Mouse (Mus musculus) kidney, adult 11 months (tissue): ENCODE data around the gene Nat14.

Source experiments
- DNase-seq: peaks from one replicate; pipeline ENCODE4 v3.0.0; 2022

The Nat14 gene

DNA sequence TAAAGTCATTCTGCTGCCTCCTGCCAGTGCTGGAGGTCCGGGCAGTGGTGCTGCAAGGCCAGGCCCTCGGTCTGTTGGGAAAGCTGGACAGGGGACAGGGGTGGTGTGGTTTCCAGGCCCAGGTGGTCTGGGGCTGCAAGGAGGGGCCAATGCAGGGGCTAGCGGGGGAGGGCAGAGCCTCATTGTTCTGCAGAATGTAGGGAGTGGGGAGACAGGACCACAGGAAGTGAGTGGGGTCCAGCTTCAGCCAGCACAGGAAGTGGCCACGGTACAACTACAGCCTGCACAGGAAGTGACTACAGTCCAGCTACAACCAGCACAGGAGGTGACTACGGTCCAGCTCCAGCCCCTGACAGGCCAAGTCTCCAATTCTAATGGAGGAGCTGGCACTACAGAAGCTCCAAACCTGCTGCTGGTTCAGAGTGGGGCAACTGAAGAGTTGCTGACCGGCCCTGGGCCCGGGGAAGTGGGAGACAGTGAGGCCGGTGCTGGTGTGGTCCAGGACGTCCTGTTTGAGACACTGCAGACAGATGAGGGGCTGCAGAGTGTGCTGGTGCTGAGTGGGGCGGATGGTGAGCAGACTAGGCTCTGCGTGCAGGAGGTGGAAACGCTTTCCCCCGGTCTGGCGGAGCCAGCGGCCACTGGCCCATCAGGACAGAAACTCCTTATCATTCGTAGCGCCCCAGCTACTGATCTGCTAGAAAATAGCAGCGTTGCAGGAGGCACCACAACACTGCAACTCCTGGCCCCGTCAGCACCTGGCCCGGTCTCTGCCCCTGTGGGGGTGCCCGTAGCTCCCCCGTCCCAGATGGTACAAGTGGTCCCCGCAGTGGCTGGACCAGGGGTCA, 628 bp upstream of the Nat14 start:
- no peak for DNase-seq

DNA sequence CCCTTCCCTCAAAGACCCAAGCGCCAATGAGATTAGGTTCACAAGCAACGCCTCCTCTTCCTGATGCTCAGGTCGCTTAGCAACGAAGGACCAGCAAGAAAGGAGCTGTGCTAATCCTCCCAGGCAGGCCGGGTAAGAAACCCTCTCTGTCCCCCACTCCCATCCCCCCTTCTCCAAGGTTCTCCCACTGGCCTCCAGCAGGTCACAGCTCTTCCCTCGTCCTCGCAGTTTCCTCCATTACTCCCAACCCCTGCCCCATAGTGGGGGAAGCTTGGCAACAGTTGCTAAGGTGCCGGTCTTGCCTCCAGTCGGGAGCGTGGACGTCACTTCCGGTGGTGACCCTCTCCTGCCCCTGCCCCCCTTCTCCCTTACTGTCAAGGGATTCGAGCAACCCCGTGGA, 680 bp downstream of the Nat14 start:
- DNase-seq = peak; percentile 72

DNA sequence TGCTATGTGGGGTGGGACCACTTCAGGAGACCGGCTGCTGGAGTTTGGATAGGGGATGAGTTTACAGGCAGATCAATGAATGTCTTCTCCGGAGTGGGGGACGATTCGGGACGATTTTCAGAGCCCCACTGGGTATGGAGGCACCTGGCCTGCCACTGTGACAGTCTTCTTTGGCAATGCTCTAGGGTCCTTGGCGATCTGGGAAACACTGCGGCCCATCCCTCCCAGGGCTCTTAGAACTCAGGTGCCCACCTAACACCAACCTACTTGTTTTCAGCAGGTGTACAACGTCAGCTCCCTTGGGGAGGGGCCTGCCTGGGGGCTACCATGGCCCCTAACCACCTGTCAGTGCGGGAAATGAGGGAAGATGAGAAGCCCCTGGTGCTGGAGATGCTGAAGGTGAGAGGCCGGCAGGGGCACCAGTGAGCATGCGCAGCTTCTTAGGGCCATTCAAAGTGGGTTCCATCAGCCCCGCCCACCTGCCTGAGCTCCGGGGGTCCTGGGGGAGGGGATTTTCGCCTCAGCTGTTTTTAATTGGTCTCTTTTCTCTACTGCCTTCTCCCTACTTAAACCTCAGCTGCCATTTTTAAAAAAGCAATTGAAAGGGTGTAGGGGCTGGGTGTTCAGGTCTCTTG, 1.2 kb downstream of the Nat14 start:
- DNase-seq = no peak

DNA sequence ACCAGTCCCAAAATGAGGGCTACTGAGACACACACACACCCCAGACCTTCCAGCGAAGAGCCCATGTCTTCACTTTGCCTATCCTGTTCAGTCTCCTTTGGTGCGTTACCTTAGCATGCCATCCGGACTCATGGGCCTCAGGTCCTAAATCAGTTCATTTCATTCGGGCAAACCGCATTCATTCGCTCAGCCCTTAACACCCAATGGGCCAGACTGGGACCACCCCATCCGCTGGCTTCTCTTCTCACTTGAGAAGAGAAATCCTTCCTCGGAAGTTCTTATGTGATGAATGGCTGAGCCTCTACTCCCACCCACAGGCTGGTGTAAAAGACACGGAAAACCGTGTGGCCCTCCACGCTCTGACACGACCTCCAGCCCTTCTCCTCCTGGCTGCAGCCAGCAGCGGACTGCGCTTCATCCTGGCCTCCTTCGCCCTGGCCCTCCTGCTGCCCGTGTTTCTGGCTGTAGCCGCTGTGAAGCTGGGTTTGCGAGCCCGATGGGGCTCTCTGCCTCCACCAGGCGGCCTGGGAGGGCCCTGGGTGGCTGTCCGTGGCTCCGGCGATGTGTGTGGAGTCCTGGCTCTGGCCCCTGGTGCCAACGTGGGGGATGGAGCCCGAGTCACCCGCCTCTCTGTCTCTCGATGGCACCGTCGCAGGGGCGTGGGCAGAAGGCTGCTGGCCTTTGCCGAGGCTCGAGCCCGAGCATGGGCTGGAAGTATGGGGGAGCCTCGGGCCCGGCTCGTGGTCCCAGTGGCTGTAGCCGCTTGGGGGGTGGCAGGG, 1.9 kb downstream of the Nat14 start:
- DNase-seq = no peak

DNA sequence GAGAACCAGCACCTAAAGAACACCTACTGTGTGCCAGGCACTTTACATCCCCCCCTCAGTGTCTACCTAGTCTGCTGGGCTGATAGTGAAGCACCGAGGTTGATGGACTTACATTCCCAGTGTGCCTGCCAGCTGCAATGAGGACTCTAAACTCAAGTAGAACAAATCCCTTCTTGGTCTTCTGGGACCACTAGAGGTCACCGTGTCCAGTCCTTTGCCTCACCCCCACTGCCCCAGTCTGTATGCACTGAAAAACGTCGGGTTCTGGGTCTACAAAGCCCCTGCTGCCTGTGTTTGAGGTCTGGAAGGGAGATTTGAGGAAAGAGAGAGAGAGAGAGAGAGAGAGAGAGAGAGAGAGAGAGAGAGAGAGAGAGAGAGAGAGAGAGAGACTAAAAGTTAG, 2.7 kb downstream of the Nat14 start:
- DNase-seq = no peak

DNA sequence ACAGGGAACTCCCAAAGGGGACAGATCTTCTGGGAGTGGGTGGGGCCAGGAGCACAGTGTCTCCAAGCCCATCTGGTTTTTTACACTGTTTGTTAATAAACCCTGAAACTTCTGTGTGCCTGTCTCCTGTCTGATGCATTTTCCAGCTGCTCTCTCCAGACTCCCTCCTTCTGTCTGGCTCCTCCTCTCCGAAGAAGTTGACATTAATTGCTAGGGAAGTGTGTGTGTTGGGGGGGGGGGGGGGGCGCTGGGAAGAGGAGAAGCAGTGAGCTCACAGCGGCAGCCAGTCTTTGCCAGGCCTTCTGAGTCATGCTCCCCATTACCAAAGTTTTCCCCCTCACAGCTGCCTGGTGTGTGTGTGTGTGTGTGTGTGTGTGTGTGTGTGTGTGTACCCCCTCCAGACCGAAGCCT, 3.1 kb downstream of the Nat14 start:
- no peak for DNase-seq

DNA sequence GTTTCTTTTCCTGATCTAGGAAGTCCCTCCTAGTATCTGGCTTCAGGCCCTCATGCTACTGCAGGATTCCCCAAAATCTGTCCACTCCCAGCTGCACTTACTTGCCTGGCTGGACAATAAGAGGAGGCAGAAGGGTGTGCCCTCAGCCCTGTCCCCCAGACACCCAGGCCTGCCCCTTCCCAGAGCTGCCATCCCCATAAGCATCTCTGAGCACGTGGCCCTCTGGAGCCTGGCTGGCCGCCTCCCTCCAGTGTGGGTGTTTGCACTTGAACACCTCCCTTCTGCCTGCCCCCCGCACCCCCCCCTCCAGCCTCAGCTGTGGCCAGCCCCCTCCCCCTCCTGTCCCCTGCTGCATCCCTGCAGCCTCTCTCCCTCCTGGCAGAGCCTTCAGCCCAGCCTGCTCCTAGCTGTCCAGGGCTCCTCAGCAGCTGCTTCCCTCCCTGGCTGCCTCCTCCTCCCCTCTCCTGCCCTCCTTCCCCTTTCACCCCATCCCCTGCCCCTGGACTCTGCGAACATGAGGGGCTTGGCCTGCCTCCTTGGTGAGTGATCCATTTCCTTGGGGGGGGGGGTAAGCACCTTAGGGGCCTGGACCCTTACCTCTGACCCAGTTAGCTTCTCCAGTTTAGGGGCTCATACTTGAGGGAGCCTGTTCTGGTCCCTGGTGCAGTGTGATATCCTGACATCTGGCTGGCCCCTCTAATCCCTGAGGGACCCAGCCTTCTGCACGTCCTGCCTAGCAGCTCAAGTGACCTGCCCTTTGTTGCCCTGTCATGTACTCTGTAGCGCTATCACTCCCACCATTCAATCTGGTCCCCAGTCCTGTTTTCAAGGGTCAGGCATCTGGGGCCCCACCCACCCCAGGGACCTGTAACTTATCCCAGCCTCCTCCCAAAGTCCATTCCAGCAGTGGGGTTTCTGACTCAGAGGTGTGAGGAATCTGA, 3.9 kb downstream of the Nat14 start, which contains the start of gene Ssc5d:
Gene Ssc5d, plus strand, starts transcription at position 345 of the 941 bp plus-strand sequence.
- DNase-seq = no peak

DNA sequence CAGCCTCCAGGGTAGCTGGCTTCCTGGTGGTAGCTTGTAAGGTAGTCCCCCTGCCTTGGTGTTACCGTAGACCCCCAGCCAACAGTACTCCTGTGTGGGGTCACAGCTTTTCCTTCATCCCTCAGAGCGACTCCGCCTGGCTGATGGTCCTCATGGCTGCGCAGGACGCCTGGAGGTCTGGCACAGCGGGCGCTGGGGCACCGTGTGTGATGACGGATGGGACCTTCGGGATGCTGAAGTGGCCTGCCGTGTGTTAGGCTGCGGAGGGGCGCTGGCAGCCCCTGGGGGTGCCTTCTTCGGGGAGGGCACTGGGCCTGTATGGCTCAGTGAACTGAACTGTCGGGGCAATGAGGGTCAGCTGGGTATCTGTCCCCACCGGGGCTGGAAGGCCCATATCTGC, 5.0 kb downstream of the Nat14 start:
- no peak for DNase-seq

DNA sequence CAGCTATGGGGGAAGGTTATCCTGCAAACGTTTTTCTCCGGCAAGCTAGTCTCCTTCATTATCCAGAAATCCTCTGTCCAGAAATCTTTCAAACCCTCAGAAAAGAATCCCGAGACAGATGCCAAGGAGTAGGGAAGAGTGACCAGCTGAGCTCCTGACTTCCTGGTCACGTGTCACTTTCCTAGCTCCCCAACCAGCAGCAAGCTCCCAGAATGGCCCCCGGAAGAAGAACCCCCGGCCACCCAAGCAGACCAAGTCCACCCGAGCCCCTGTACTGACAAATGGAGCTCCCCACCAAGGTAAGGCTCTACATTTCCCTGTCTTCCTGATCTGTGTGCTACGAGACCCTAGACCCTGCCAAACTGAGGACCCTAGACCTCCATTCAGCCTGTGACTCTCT, 5.9 kb downstream of the Nat14 start:
- DNase-seq = no peak

DNA sequence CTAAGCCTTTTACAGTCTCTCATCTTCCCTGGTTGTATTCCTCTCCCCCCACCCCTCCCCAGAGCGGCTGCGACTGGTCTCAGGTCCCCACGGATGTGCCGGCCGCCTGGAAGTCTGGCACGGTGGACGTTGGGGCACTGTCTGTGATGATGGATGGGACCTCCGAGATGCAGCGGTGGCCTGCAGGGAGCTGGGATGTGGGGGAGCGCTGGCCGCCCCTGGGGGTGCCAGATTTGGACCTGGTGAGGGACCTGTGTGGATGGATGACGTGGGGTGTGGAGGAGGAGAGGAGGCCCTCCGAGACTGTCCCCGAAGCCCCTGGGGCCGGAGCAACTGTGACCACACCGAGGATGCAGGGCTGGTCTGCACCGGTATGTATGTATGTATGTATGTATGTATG, 6.5 kb downstream of the Nat14 start:
- no peak for DNase-seq

DNA sequence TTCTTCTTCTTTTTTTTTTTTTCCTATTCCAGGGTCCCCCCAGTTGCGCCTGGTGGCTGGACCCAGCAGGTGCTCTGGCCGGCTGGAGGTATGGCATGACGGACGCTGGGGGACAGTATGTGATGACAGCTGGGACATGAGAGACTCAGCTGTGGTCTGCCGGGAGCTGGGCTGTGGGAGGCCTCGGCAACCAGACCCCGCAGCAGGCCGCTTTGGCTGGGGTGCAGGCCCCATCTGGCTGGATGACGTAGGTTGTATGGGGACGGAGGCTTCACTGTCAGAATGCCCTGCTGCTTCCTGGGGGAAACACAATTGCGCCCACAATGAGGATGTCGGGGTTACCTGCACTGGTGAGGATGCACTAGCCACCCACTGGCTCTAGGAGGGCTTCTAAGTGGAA, 11.3 kb downstream of the Nat14 start:
- no peak for DNase-seq

DNA sequence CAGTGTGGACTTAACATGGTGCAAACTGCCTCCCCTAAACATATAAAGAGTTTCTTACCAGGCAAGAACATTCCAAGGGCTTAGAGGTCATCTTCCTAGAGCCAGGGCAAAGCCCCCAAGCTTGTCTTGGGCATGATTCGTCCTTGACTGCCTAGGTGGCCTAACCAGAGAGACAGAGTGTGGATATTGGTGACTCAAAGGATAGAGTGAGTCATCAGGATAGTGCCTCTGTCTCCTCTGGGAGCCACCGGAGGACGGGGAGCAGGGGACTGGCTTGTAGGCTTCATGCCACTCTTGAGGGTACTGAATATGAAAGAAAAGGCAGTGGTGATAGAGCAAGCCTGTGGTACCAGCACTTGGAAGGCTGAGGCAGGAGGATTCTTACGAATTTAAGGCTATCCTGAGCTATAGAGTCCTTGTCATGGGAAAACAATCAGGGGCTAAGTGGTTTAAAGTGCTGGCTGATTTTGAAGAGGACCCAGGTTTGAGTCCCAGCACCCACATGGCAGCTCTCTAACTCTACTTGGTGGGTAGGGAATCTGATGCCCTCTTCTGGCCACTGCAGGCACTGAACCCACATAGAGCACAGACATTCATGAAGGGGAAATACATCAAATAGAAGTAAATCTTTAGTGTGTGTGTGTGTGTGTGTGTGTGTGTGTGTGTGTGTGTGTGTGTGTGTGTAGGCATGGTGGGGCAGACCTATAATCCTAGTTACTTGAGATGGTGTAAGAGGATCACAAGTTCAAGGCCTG, 12.5 kb downstream of the Nat14 start:
- DNase-seq = no peak

DNA sequence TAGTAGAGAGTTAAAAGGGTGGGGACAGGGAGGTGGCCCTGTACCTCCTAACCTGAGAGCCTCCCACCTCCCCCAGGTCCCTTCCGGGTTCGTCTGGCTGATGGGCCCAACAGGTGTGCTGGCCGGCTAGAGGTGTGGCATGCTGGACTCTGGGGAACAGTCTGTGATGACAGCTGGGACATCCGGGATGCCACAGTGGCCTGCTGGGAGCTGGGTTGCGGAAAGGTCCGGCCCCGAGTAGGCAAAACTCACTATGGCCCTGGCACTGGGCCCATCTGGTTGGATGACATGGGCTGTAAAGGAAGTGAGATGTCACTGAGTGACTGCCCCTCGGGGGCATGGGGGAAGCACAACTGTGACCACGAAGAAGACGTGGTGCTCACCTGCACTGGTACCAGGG, 15.0 kb downstream of the Nat14 start:
- DNase-seq = no peak

DNA sequence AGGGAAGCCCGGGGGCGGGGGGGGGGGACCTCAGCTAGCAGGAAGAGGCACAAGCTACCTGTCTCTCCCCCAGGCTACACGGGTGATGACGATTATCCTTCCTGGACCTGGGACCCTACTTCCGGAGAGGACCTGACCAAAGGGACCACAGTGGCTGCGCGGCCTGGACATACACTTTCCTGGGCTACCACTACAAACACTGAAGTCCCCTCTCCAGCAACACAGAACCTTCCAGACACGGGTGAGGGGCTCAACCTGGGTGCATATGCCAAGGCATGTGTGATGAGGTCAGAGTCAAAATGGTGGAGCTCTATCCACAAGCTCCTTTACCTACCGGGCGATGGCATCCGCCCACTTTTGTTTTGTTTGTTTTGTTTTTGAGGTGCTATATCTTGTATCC, 15.6 kb downstream of the Nat14 start:
- no peak for DNase-seq

DNA sequence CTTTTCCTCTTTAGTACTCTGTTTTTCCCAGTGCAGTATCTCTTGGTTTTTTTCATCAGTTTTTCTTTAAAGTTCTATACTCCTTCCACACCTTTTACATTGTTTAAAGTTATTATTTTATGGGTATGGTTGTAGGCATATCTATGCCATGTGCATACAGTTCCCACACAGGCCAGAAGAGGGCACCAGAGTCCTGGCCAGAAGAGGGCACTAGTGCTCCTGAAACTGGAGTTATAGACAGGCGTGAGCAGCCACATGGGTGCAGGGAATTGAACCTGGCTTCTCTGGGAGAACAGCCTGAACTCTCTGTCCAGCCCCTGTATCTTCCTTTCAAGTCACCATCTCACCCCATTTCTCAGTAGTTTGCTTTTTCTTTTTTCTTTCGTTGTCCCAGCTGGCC, 16.6 kb downstream of the Nat14 start:
- DNase-seq = peak; percentile 54

DNA sequence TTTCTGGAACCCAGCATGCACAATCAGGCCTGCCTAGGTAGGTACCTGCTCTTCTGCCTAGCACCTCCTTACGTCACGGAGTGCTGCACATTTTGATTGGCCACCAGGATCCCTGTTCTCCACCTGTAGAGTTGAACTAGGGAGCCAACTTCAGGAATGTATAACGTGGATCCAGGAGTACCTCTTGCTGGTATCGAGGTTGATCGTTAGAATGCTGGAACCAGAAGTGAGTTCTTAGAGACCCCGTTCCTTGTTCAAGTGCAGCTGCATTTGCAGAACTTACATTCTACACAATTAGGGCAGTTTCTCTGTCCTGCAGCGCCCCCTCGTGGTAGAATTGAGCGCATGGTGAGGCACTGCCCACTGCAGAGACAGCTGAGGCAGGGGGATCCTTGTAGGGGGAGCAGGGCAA, 18.2 kb downstream of the Nat14 start:
- peak; percentile 90 for DNase-seq

DNA sequence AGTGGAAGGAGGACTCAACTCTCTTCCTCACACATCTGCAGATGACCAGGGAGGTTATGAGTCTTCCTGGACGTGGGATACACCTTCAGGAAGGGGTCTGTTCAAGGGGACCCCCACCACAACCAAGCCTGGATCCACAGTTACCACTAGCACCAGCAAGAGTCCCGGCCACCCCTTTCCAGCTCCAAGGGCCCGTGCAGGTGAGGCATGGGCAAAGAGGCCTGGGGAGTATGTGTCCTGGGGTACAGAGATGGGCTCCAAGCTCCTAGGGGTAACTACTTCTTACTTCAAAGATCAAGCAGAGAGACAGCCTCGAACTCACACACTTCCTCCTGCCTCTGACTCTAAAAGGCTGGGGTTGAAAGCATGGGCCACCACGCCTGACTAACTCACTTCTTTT, 20.8 kb downstream of the Nat14 start:
- no peak for DNase-seq

DNA sequence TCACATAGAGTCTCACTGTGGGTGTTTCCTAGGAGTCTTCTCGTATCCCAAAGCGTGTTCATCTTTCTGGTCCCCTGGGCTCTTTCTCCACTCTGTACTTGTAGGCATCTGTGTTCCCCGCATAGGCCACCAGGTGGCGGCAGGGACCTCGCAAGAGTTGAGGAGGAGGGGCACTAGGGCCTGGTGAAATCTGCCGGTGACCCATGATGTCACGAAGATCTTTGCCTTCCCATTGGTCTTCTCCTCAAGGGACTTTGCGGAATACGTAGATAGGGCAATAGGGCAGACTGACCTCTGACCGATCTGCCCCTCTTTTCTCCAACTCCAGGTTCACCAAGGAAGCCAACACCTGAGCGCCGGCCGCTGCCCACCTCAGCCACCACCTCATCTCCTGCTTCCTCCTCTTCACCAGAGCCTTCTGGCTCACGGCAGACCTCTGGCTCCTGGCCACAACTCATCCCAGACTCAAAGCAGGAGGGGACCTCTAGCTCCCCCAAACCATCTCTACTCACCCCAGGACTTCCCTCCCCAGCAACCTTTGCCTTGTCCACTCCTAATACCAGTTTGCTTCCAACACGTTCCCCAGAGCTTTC, 21.5 kb downstream of the Nat14 start:
- DNase-seq = peak; percentile 95

DNA sequence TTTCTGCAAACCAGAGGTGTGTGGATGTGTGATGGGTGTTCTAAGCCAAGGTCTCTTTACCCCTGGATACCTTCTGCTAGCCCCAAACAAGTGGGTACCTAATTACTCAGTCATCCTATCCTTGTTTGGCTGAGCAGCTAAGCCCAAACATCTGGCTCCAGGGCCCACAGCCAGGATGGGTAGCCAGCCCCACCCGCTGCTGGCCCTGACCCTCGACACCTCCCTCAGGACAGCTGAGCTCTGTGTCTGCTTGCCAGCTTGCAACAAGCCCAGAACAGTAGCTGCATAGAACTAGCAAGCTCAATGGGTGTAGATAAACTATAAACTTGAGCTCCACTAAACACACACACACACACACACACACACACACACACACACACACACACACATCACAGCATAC, 26.0 kb downstream of the Nat14 start:
- DNase-seq = no peak

DNA sequence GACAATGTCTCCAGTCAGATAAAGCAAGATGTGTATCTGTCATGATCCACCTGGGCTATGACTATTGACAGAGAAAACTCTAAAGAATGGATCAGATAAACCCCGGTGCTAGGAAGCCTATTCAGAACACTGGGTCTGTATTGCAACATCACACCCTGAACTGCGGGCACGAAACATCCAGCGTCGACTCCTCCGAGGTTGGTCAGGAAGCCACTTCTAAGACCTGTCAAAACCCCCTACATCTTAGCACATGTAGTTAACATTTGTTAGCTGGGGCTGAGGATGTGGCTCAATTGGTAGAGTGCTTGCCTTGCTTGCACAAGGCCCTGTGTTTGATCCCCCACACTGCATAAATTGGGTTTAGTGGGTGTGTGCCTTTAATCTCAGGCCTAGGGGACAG, 26.6 kb downstream of the Nat14 start:
- no peak for DNase-seq

DNA sequence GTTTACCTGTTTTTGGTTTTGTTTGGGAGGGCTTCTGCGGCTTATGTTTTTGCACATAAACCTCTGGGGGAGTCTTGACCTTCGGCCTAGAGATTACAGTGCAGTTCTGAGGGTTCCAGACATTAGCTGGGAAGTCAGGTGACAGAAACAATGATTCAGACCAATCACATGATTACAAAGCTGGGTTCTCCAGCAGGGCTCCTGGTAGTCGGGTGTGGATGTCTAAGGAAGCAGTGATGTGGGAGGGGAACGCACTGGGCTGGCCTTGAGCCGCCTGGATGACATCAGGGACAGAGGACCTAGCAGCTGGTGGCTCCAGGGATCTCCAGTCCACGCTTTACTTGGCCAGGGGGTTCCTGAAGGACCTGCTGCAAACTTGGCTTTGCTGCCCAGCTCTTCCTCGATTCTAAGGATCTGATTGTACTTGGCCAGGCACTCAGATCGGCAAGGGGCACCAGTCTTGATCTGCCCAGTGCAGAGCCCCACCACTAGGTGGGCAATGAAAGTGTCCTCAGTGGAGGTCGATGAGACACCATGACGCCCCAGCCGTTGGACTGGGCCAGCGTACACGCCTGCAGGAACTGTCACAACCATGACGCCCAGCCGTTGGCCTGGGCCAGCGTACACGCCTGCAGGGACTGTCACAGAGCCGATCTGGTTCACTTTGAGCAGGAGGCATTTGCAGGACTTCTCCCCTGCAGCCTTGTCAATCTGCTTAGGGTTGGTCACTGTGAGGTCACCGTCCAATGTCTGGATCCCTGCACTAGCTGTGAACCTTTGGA, 28.9 kb downstream of the Nat14 start:
- no peak for DNase-seq
